Mouse (Mus musculus) neutrophil, adult 5-6 weeks (primary cell): ENCODE measurements around the gene Olfr45. TPM values are rescaled to one million over a fixed set of nuclear protein-coding genes. Genes with fewer than 3 reads are reported as not detected.
"Not testable (repeated sequence)": the region's sequence is repeated elsewhere in the genome, so short reads cannot be mapped to it uniquely, and the experiment has no call there.

Source experiments
- ATAC-seq: fragments of 151-379, 151-347 bp; 2 replicates; pipeline ENCODE4 v1.8.0; 2017; ENCODE audit warnings: mild to moderate bottlenecking, moderate TSS enrichment; ENCODE audit not compliant: insufficient number of reproducible peaks, poor library complexity, low FRiP score, severe bottlenecking; ENCODE audit errors: extremely low read depth
- total RNA-seq: library from RNA; stranded (forward); fragments of 200-1000 nt; gene quantifications from 2 replicates; pipeline ENCODE4 v1.2.3, GENCODE M21; 2017

Olfr45 gene
- not detected in 2 replicates for total RNA-seq

DNA sequence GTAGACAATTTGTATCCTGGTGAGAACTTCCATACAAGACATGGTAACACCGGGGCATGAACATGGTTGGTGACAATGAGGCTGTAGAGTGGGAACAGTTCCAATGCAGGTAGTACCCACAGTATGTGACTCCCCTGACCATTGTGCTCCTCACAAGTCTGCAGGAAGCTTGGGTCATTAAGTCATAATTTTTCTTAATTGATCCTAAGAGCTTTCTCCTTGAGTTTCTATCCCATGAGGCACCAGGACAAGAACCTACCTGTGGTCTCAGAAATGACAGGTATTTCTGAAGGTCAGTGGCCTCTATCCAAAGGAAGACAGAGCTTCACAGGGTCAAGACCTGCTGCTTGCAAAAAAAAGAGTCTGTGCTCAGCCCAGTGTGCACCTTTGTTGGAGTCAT, at the start of gene Olfr45:
Gene Olfr45 (plus strand): TSS at position 301 of the 400 bp plus-strand sequence.
- ATAC-seq = no peak

DNA sequence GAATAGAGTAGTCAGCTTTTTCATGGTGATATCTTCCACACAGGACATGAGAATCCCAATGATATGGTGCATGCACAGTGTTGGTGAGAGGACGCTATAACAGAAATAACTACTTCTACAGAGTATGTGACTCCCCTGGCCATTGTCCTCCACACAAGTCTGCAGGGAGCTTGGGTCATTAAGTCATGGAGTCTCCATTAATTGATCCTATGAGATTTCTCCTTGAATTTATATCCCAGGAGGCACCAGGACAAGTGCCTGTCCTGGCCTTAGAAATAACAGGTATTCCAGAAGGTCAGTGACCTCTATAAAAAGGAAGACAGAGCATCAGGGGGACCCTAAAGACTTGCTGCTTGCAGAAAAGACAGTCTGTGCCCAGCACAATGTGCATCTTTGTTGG, 35.6 kb upstream of the Olfr45 start, which contains the start of gene Olfr53:
Gene Olfr53 (plus strand): TSS at position 301 of the 400 bp plus-strand sequence.
- ATAC-seq = no peak

GRCm38 (mm10) chr7:140659630-140660029, 22.1 kb upstream of the Olfr45 start, which contains the start of gene Olfr539:
TSS of gene Olfr539 (plus strand) at chr7:140659930.
- ATAC-seq = no peak

DNA sequence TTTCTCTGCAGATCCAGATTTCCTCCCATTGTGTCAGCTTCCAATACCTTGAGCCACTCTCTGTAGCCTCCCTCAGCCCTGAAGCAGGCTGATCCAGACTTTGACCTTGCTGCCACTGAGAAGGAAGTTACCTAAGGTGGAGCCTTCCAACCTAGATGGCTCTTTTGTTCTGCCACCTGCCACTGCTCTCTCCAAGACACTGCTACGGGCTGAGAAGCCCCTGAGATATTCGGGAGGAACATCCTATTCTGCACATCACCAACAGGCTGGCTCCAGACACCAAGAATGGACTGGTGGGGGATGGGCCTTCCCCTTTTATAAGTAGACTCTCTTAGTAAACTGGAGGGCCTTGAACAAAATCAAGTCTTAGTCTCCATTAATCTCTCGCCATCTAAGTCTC, 11.1 kb upstream of the Olfr45 start:
- ATAC-seq = not testable (repeated sequence)

DNA sequence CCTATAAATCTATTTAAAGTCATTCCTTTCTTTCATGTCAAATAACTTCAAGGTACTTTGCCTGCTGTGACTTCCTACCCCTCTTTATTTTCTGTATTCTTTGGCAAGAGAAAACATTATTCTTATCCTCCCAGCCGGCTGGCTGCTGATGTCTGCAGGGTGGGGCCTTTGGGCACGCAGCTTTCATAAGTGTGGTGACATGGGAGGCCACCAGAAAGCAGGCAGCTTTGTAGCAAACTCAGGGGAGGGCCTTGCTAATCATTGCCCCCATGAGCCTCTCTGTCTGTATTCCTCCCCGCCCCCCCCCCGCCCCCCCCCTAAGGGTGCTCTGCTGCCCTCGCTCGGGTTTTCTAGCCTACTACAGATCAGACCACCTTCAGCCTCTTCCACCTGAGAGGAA, 5.9 kb upstream of the Olfr45 start:
- no peak for ATAC-seq

DNA sequence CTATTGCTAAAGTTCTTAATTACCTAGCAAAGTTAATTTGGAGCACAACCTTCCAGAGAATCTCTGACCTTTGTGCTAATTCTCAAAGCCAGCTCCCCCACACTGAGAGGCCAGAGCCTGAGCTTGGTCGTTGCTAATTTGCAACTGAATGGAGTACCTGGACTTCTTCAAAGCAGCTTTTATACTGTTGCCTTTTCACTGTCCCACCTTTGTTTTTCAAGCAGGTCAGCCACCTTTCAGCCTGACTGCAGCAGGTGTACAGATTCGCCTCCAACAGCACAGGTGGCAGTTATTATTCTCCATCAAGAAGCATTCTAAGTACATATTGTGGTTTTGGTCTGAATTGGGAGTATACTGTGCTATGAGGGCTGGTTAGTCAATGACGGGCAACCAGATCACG, 2.2 kb upstream of the Olfr45 start:
- ATAC-seq = not testable (repeated sequence)

- ATAC-seq = no peak
Observed at GRCm38 (mm10) chr7:140696967-140697366, 15.2 kb downstream of the Olfr45 start, which contains the start of gene Olfr541. TSS of gene Olfr541 (plus strand) at chr7:140697267.

- ATAC-seq = no peak
Observed at GRCm38 (mm10) chr7:140706348-140706747, 24.6 kb downstream of the Olfr45 start.

DNA sequence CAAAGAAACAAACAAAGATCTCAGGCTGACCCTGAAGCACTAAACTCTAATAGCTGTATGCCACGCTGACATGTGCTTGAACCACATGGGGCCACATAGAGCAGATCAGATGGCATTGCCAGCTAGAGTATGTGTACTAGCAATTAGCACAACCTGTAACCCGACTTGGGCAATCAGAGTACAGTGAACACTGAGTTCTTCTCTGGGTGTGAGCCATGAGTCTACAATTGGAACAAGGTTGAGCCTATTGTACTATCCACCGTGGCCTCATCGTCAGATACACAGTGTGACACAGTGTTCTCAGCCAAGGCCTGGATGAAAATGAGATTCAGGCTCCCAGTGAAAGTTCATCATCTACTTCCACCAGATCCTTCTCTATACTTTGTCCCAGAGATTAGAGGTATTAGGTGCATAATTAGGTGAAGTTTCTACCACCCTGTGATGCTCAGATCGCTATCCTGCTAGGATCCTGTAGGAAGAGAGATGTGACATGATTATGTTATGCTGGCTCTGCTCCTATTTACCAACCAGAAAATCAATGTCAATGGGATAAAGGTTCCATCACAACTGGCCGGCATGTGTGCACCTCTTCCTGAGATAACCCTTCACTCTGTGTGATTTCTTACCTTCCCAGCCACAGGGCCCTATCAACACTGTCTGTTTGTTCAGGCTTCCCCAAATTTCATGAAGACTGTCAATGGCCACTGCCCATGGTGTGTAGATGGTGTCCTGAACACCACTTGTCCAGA, 26.0 kb downstream of the Olfr45 start:
- ATAC-seq = no peak

GRCm38 (mm10) chr7:140717155-140718055, 35.7 kb downstream of the Olfr45 start:
- no peak for ATAC-seq

DNA sequence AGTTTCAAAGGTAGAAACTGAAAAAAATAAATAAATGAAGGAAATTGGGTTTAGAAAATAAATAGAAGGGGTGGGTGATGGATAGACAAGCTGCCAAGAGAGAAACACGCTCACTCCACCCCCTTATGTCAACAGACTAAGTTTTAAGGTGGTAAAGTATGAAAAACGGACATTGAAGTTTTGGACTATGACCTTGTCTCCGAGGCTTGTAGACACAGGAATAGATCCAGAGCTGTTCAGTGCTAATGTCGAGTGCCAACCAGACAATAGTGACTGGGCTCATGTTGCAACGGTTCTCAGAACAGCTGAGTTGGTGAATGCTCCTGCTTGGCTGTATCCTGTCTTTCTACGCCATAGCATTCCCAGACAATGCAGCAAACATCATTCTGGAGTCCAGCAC, 39.3 kb downstream of the Olfr45 start:
- ATAC-seq = no peak

DNA sequence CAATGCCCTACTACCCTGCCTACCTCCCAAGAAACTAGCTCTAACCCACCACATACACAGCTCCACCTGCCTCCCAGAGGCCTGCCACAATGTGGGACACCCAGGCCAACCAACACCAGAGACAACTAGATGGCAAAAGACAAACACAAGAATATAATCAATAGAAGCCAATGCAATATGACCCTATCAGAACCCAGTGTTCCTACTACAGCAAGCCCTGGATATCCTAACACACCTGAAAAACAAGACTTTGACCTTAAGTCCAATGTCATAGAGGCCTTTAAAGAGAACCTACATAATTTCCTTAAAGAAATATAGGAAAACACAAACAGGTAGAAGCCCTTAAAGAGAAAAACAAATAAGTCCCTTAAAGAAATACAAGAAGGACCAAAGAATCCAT, 43.8 kb downstream of the Olfr45 start:
- no peak for ATAC-seq

- no peak for ATAC-seq
Observed at GRCm38 (mm10) chr7:140733162-140733561, 51.4 kb downstream of the Olfr45 start.

Other genes with a start within 250 kb of the Olfr45 start
- gene Olfr533, start 218.6 kb upstream of the Olfr45 start, total RNA-seq = not detected in 2 replicates
- not detected in 2 replicates for gene Olfr535, start 197.7 kb upstream of the Olfr45 start, total RNA-seq
- not detected in 2 replicates for gene Olfr536, start 174.6 kb upstream of the Olfr45 start, total RNA-seq
- gene Olfr538, start 114.1 kb upstream of the Olfr45 start, total RNA-seq = not detected in 2 replicates
- gene Olfr46, start 80.7 kb upstream of the Olfr45 start, total RNA-seq = 0.35 TPM in 1 of 2 replicates, not detected in the other
- not detected in 2 replicates for gene Olfr61, start 53.0 kb upstream of the Olfr45 start, total RNA-seq
- gene Olfr53, start 35.5 kb upstream of the Olfr45 start, total RNA-seq = not detected in 2 replicates
- gene Olfr539, start 22.0 kb upstream of the Olfr45 start, total RNA-seq = under 0.01 TPM in 1 of 2 replicates, not detected in the other
- not detected in 2 replicates for gene Olfr541, start 15.3 kb downstream of the Olfr45 start, total RNA-seq
- not detected in 2 replicates for gene Cyp2e1, start 81.8 kb downstream of the Olfr45 start, total RNA-seq
- gene Syce1, start 105.9 kb downstream of the Olfr45 start, total RNA-seq = not detected in 2 replicates
- not detected in 2 replicates for gene Zfp941, start 140.2 kb downstream of the Olfr45 start, total RNA-seq
- not detected in 2 replicates for gene Urah, start 153.1 kb downstream of the Olfr45 start, total RNA-seq
- not detected in 2 replicates for gene Scgb1c1, start 163.6 kb downstream of the Olfr45 start, total RNA-seq
- gene Odf3, start 165.9 kb downstream of the Olfr45 start, total RNA-seq = not detected in 2 replicates
- gene Gm45785, start 174.4 kb downstream of the Olfr45 start, total RNA-seq = not detected in 2 replicates
- 120 and 128 TPM in 2 replicates for gene Ric8a, start 175.0 kb downstream of the Olfr45 start, total RNA-seq
- gene Bet1l, start 175.6 kb downstream of the Olfr45 start, total RNA-seq = 28.3 and 47.1 TPM in 2 replicates
- 96.6 and 110 TPM in 2 replicates for gene Psmd13, start 200.0 kb downstream of the Olfr45 start, total RNA-seq
- 14.5 and 20.1 TPM in 2 replicates for gene Sirt3, start 200.4 kb downstream of the Olfr45 start, total RNA-seq
- gene Cox8b, start 218.5 kb downstream of the Olfr45 start, total RNA-seq = not detected in 2 replicates
- 0.47 TPM in 1 of 2 replicates, not detected in the other for gene Nlrp6, start 239.0 kb downstream of the Olfr45 start, total RNA-seq